Mouse (Mus musculus) retina, postnatal 1 day (tissue): ENCODE data around the gene Adamtsl4.

ENCODE experiments used
- DNase-seq: peaks from one replicate; pipeline ENCODE4 v3.0.0-alpha.2; 2012

Gene Adamtsl4

DNA sequence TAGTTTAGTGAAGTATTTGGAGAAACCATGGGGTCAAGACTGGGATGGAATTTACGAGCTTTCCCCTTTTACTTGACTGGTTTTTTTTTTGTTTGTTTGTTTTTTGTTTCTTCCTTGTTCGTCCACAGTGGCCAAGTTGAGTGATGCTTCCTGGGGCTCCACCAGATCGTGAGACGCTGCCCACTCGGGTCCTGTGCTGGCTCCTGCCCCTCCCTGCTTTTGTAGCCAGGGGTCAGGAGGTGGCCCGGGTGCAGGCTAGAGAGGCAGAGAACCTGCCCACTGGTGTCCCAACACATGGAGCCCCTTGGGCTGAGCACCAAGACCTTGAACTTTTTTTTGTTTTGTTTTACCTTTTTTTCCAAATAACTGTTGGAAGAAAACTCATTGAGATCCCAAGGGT, 56.4 kb downstream of the Adamtsl4 start:
- no peak for DNase-seq

GRCm38 (mm10) chr3:95630856-95631255, 56.9 kb downstream of the Adamtsl4 start:
- no peak for DNase-seq

- no peak for DNase-seq
Measured at GRCm38 (mm10) chr3:95629755-95630154, 58.0 kb downstream of the Adamtsl4 start.

- DNase-seq, result no peak
Measured at GRCm38 (mm10) chr3:95627763-95628162, 60.0 kb downstream of the Adamtsl4 start.
